Comparison of ENCODE assay signal across 18 mouse cellular contexts in the genomic region with DNA sequence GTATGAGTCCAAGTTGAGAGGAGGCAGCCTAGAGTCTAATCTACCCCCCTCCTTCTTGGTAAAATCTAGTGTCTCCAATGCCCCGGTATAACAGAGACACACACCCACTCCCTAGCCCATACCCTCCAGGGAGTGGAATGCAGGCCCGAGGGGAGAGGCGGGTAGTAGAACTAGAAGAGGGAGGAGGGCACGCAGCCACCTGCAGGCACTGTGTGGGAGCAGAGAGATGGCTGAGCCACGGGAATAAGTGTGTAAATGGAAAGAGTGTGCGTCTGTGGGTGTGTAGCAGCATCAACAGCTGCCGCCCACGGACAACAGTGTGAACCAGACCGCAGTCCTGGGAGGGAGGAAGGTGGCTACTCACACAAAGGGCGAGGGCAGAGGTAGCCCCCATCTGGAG. TPM values are rescaled to one million over a fixed set of nuclear protein-coding genes. Genes with fewer than 3 reads are reported as not detected.
DNase-seq lines count a peak whose midpoint lies in the region; ATAC-seq and TF ChIP-seq lines count a peak whose summit lies in the region.
"Had no signal": no experiment of that assay in that cellular context is flagged by ENCODE, and none has a peak within 500 bp of the region (broad histone marks: within the 10 kb centered on the region; RNA-seq: fewer than 3 reads in every experiment).

No protein-coding gene starts in this region.

- H3K9me3 ChIP-seq in midbrain, embryonic 13.5 days, result no peaks in the 10 kb centered on the region
- no peaks in the 10 kb centered on the region for H3K9me3 ChIP-seq in midbrain, embryonic 15.5 days
- H3K9me3 ChIP-seq: limb, embryonic 10.5 days; neural tube, embryonic 13.5 days had no signal

- H3K27ac ChIP-seq in layer of hippocampus, adult 2 months, result peak overlapping the region; percentile 23; the same call in 1 of the 2 replicates
- H3K27ac ChIP-seq in midbrain, embryonic 13.5 days, result no peak overlapping the region
- H3K27ac ChIP-seq in midbrain, embryonic 15.5 days, result no peak overlapping the region
- H3K27ac ChIP-seq: limb, embryonic 10.5 days; neural tube, embryonic 13.5 days had no signal

- no peak overlapping the region for H3K4me2 ChIP-seq in midbrain, embryonic 13.5 days (replicated peaks)
- no peak overlapping the region for H3K4me2 ChIP-seq in midbrain, embryonic 15.5 days
- H3K4me2 ChIP-seq: liver, embryonic 11.5 days; lung, embryonic 14.5 days; neural tube, embryonic 13.5 days had no signal

- H3K4me1 ChIP-seq in midbrain, embryonic 13.5 days (replicated peaks), result peaks cover 3% of the 10 kb centered on the region; the same call in 1 of the 2 replicates
- peaks cover 3% of the 10 kb centered on the region for H3K4me1 ChIP-seq in midbrain, embryonic 15.5 days

- no peak for TF ChIP-seq CTCF in layer of hippocampus, adult 2 months (conservative IDR thresholded peaks at IDR 0.05)

- no peak for ATAC-seq in midbrain, embryonic 13.5 days
- ATAC-seq in midbrain, embryonic 15.5 days (replicated peaks), result no peak
- ATAC-seq: hindbrain, embryonic 16.5 days; intestine, postnatal 0 days had no signal

- DNase-seq in cerebellum, adult 11-12 months, result peak; percentile 56
- no peak for DNase-seq in cerebellum, adult 9-11 months
- no peak for DNase-seq in layer of hippocampus, adult 2 months (ENCODE audit: low spot score in 2 of 2)
- DNase-seq in layer of hippocampus, adult 8-10 months (ENCODE audit: low spot score in 2 of 2), result no peak
- DNase-seq in telencephalon, adult 2 months (ENCODE audit: low read depth, low spot score), result peak; percentile 67
- DNase-seq in adrenal gland, adult 8-10 months, result no peak
- DNase-seq: gastrocnemius, postnatal 36 days; lung, embryonic 14.5 days; spleen, adult 18-20 months; thymus, adult 2 months had no signal

- H3K27me3 ChIP-seq in midbrain, embryonic 13.5 days, result 0 out of 2 replicates have a peak, but pooled peaks cover 9% of the 10 kb centered on the region
- no peaks in the 10 kb centered on the region for H3K27me3 ChIP-seq in midbrain, embryonic 15.5 days (replicated peaks)
- H3K27me3 ChIP-seq: neural tube, embryonic 13.5 days had no signal

- no peaks in the 10 kb centered on the region for H3K36me3 ChIP-seq in midbrain, embryonic 13.5 days
- H3K36me3 ChIP-seq in midbrain, embryonic 15.5 days (replicated peaks), result no peaks in the 10 kb centered on the region

- H3K9ac ChIP-seq in midbrain, embryonic 13.5 days (replicated peaks), result 0 out of 2 replicates have a peak overlapping the region, but pooled peaks have one; percentile 36
- no peak overlapping the region for H3K9ac ChIP-seq in midbrain, embryonic 15.5 days
- H3K9ac ChIP-seq: lung, embryonic 14.5 days; neural tube, embryonic 13.5 days had no signal

- WGBS in midbrain, embryonic 13.5 days, result 81% methylated on average over 10 of the region's 10 CpGs
- WGBS in midbrain, embryonic 15.5 days, result 75% methylated on average over 10 of the region's 10 CpGs

- no peak overlapping the region for H3K4me3 ChIP-seq in layer of hippocampus, adult 2 months
- H3K4me3 ChIP-seq in midbrain, embryonic 13.5 days (replicated peaks), result no peak overlapping the region
- no peak overlapping the region for H3K4me3 ChIP-seq in midbrain, embryonic 15.5 days
- H3K4me3 ChIP-seq: limb, embryonic 10.5 days; neural tube, embryonic 13.5 days had no signal

RNA-seq across cellular contexts. Expression of gene Pdk2, which starts 6.3 kb away (rescaled TPM):
- total RNA-seq in layer of hippocampus, adult 2 months (2021), result 100 to 1,000 TPM; 133 TPM
- 100 to 1,000 TPM; 116 to 134 (median 123) TPM for total RNA-seq in layer of hippocampus, adult 8-10 months (2022)
- 21.4 and 24.7 TPM in 2 replicates for polyA plus RNA-seq in midbrain, embryonic 13.5 days (2015; fragmentation: Nextera tagmentation; extraction: Ambion mirVana)
- polyA plus RNA-seq in midbrain, embryonic 15.5 days (2015; fragmentation: Nextera tagmentation; extraction: Ambion mirVana), result 27.4 and 28.2 TPM in 2 replicates
- 10 to 100 TPM; 60.9 to 90.5 (median 76.0) TPM for total RNA-seq in adrenal gland, adult 8-10 months (2022)

RNA-seq across cellular contexts. Expression of gene Samd14, which starts 25.2 kb away (rescaled TPM):
- 10 to 100 TPM; 38.9 to 40.8 TPM for total RNA-seq in layer of hippocampus, adult 2 months (2021)
- 10 to 100 TPM; 33.9 to 40.0 (median 36.4) TPM for total RNA-seq in layer of hippocampus, adult 8-10 months (2022)
- polyA plus RNA-seq in midbrain, embryonic 13.5 days (2015; fragmentation: Nextera tagmentation; extraction: Ambion mirVana), result 123 and 141 TPM in 2 replicates
- polyA plus RNA-seq in midbrain, embryonic 15.5 days (2015; fragmentation: Nextera tagmentation; extraction: Ambion mirVana), result 171 and 177 TPM in 2 replicates
- 1 to 10 TPM; 3.9 to 9.1 (median 5.6) TPM for total RNA-seq in adrenal gland, adult 8-10 months (2022)

RNA-seq across cellular contexts. Expression of gene Itga3, which starts 41.7 kb away (rescaled TPM):
- total RNA-seq in layer of hippocampus, adult 2 months (2021), result 10 to 100 TPM; 10.3 to 16.1 TPM
- total RNA-seq in layer of hippocampus, adult 8-10 months (2022), result 10 to 100 TPM; 15.0 to 19.9 (median 17.0) TPM
- 6.6 and 8.8 TPM in 2 replicates for polyA plus RNA-seq in midbrain, embryonic 13.5 days (2015; fragmentation: Nextera tagmentation; extraction: Ambion mirVana)
- polyA plus RNA-seq in midbrain, embryonic 15.5 days (2015; fragmentation: Nextera tagmentation; extraction: Ambion mirVana), result 17.2 and 17.4 TPM in 2 replicates
- 10 to 100 TPM; 40.8 to 74.6 (median 49.9) TPM for total RNA-seq in adrenal gland, adult 8-10 months (2022)

RNA-seq across cellular contexts. Expression of gene Ppp1r9b, which starts 44.1 kb away (rescaled TPM):
- total RNA-seq in layer of hippocampus, adult 2 months (2021), result 100 to 1,000 TPM; 967 to 974 TPM
- total RNA-seq in layer of hippocampus, adult 8-10 months (2022), result 100 to 1,000 TPM; 819 to 832 (median 829) TPM
- 17.4 and 17.8 TPM in 2 replicates for polyA plus RNA-seq in midbrain, embryonic 13.5 days (2015; fragmentation: Nextera tagmentation; extraction: Ambion mirVana)
- 20.5 and 22.2 TPM in 2 replicates for polyA plus RNA-seq in midbrain, embryonic 15.5 days (2015; fragmentation: Nextera tagmentation; extraction: Ambion mirVana)
- total RNA-seq in adrenal gland, adult 8-10 months (2022), result 100 to 1,000 TPM; 116 to 149 (median 131) TPM

RNA-seq across cellular contexts. Expression of gene Sgca, which starts 58.8 kb away (rescaled TPM):
- under 1 TPM in 1 of 2 experiments, not detected in 1; 0.44 TPM for total RNA-seq in layer of hippocampus, adult 2 months (2021)
- total RNA-seq in layer of hippocampus, adult 8-10 months (2022), result under 1 TPM in 2 of 4 experiments, not detected in 2; 0.23 to 0.56 TPM
- 0.17 TPM in 1 of 2 replicates, not detected in the other for polyA plus RNA-seq in midbrain, embryonic 13.5 days (2015; fragmentation: Nextera tagmentation; extraction: Ambion mirVana)
- not detected in 2 replicates for polyA plus RNA-seq in midbrain, embryonic 15.5 days (2015; fragmentation: Nextera tagmentation; extraction: Ambion mirVana)
- not detected for total RNA-seq in adrenal gland, adult 8-10 months (2022)
- total RNA-seq: megakaryocyte-erythroid progenitor cell, adult 5-6 weeks had no signal
- polyA plus RNA-seq: lung, embryonic 14.5 days; neural tube, embryonic 13.5 days had no signal

Comparison
In these comparisons a context has a peak if more than half of its experiments do, and no peak if none do; other contexts are left out.
1. DNase-seq: peak in cerebellum, adult 11-12 months (single experiment) and telencephalon, adult 2 months (single experiment); none in cerebellum, adult 9-11 months (single experiment), layer of hippocampus, adult 2 months (0 of 2), layer of hippocampus, adult 8-10 months (0 of 2) and adrenal gland, adult 8-10 months (single experiment).